Mouse (Mus musculus) bone marrow, adult 2 months (tissue): Measurements from ENCODE around the gene Hils1. TPM values are rescaled to one million over a fixed set of nuclear protein-coding genes. Genes with fewer than 3 reads are reported as not detected.

Experiments
- H3K27ac ChIP-seq: fragments of 200-500 bp; 2 replicates; pipeline ENCODE4 v1.5.1; 2012; ENCODE audit warnings: low read depth, mild to moderate bottlenecking, control low read depth, inconsistent platforms, low read length; ENCODE audit not compliant: control insufficient read depth, poor library complexity, insufficient read depth
- H3K4me1 ChIP-seq: fragments of 200-500 bp; 2 replicates; pipeline ENCODE4 v1.6.1; 2011; ENCODE audit warnings: low read length; ENCODE audit not compliant: control insufficient read depth, insufficient read depth
- H3K4me3 ChIP-seq: fragments of 200-500 bp; replicated peaks from 2 replicates; pipeline ENCODE3; 2011; ENCODE audit warnings: mild to moderate bottlenecking, low read depth, low read length, control low read depth; ENCODE audit not compliant: control insufficient read depth
- CTCF ChIP-seq: fragments of 200-500 bp; IDR thresholded peaks from 2 replicates; pipeline ENCODE4 v1.5.1; 2011; ENCODE audit warnings: low read length, control low read depth; ENCODE audit not compliant: control insufficient read depth, insufficient read depth
- POLR2A ChIP-seq: fragments of 200-500 bp; IDR thresholded peaks from 2 replicates; pipeline ENCODE4 v1.6.1; 2011; ENCODE audit warnings: low read depth, mild to moderate bottlenecking, control low read depth, low read length, borderline replicate concordance; ENCODE audit not compliant: control insufficient read depth
- WGBS: fragments of 180-500 bp; shearing (Covaris S2); methylation state at CpG from one replicate; pipeline ENCODE4 v1.1.7; 2018; 5-methylcytosine and 5-hydroxymethylcytosine counted together
- polyA plus RNA-seq: library from polyadenylated mRNA; stranded (reverse); fragments of >200 nt; gene quantifications from 2 replicates; pipeline ENCODE4 v1.2.4, GENCODE M21; 2011; ENCODE audit warnings: low replicate concordance; ENCODE audit not compliant: missing spikeins, insufficient read depth, insufficient read length

Gene Hils1
- polyA plus RNA-seq: not detected in 2 replicates

DNA sequence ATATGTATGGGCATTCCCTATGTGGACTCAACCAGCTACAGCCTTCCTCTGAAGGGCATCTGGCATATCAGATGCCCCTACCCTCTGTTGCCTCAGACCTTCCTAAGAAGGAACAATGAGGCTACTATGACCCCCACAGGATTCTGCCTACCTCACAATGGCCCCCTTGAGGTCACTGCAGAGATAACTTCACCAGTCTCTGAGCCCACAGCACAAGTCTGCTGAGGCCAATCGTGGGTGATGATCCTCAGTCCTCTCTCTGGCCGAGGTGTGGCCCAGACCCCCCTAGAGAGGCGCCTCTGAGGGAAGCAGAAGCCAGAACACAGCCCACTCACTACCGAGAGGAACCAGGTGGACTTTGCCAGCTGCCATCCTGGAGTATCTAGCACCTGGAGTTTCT lies at the start of gene Hils1:
Gene Hils1, plus strand, starts transcription at position 175 of the 400 bp plus-strand sequence.
- 33% methylated on average over 4 of the region's 4 CpGs for WGBS
- no peak within 1 kb of the TSS for H3K27ac ChIP-seq
- H3K4me1 ChIP-seq: no peaks in the 10 kb centered on the region
- H3K4me3 ChIP-seq: no peak within 1 kb of the TSS
- TF ChIP-seq CTCF (no peak), POLR2A (no peak)

DNA sequence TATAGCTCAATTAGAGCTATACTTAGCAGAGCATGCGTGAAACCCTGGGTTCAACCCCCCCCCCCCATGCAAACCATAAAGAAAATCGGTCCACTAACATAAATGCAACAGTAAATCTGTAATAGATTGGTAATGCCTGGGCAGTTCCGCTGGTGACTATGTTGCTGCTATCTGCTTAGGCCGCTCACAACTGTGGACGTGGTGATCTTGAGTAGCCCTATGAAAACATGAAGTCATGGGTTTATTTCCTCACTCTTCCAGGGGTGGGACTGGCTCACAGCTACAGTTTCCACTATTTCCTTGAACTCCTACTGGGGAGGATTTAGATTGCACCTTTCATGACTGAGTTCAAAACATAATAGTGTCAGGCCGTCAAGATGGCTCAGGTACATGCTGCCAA lies 49.7 kb upstream of the Hils1 start:
- no peak for TF ChIP-seq POLR2A
- TF ChIP-seq CTCF: no peak
- no peaks in the 10 kb centered on the region; the same call in 1 of the 2 replicates for H3K4me1 ChIP-seq
- WGBS: 71% methylated on average over 6 of the region's 6 CpGs
- H3K4me3 ChIP-seq: no peak overlapping the region
- H3K27ac ChIP-seq: no peak overlapping the region

DNA sequence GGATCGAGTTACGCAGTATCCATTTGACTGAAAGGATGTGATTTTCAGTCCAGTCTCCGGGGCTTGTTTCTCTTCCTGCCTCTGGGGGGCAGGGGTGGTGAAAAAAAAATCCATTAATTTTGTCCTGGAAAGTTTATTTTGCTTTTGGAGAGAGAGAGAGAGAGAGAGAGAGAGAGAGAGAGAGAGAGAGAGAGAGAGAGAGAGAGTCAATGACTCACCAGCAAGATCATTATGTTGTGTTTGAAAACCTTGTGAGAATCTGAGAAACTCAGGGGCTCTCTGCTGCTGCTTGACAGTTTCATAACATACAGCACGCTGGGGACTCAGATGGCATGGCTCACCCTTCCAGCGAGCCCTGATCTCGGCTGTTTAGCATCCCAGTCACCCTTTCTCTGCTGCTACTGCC lies 46.4 kb upstream of the Hils1 start:
- no peak overlapping the region for H3K27ac ChIP-seq
- TF ChIP-seq POLR2A (no peak), CTCF (no peak)
- H3K4me3 ChIP-seq: no peak overlapping the region
- WGBS: 46% methylated on average over 6 of the region's 6 CpGs
- H3K4me1 ChIP-seq: no peaks in the 10 kb centered on the region

DNA sequence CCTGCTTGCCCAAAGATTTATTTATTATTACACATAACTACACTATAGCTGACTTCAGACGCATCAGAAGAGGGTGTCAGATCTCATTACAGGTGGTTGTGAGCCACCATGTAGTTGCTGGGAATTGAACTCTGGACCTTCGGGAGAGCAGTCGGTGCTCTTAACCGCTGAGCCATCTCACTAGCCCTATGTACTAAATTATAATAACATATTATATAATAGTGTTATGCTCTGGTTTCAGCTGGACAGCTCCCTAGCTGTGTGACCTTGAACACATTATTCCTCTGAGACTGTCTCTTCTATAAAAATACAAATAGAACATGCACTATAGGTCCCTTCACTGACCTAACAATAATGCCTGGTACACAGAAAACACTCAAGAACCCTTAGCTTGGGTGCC lies 42.4 kb upstream of the Hils1 start:
- Histone ChIP-seq H3K27ac (no peak overlapping the region), H3K4me3 (no peak overlapping the region), H3K4me1 (no peaks in the 10 kb centered on the region)
- TF ChIP-seq CTCF (no peak), POLR2A (no peak)
- 86% methylated on average over 4 of the region's 4 CpGs for WGBS

DNA sequence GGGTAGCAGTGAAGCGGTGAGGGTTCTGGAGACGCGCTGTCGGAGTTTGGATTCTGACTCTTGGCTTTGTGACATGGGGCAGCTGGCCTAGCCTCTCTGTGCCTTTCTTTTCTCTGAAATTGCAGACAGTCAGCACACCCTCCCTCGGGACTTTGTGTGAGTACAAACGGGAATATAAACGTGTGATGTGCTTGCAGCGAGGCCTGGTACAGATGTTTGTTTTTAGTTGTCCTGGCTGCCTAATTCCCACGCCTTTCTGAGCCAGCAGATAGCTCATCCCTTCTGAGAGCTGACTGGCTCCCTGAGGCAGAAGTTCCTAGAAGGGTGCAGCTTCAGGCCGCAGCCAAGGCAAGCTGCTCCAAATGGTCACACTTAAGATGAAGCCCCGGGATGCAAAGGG lies 41.0 kb upstream of the Hils1 start:
- Histone ChIP-seq H3K4me1 (no peaks in the 10 kb centered on the region), H3K27ac (no peak overlapping the region), H3K4me3 (no peak overlapping the region)
- no peak for TF ChIP-seq CTCF
- no peak for TF ChIP-seq POLR2A
- WGBS: 66% methylated on average over 11 of the region's 11 CpGs

DNA sequence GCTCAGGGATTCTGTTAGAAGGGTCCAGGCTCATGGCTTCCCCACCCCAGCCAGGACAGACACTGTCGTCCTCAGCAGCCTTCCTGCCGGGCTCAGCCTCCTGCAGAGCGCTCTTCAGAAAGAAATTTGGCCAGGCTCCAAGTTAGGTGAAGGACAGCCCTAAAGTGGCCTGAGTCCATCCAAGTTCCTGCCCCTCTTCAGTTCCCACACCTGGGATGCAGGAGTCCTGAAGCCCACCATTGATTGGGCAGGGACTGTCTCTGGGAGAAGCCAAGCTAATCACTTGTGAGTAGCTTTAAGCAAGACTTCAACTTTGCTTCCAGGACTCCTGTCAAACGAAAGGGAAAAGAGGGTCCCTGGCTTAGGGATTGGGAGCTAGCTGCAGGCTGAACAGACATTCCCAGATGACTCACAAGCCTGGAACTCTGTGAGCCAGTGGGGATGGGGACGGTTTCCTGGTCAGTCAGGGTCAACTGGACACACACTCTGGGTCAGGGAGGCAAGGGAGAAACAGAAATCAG lies 39.6 kb upstream of the Hils1 start:
- Histone ChIP-seq H3K4me3 (no peak overlapping the region), H3K4me1 (no peaks in the 10 kb centered on the region), H3K27ac (no peak overlapping the region)
- no peak for TF ChIP-seq CTCF
- no peak for TF ChIP-seq POLR2A
- WGBS: 56% methylated on average over 5 of the region's 5 CpGs

DNA sequence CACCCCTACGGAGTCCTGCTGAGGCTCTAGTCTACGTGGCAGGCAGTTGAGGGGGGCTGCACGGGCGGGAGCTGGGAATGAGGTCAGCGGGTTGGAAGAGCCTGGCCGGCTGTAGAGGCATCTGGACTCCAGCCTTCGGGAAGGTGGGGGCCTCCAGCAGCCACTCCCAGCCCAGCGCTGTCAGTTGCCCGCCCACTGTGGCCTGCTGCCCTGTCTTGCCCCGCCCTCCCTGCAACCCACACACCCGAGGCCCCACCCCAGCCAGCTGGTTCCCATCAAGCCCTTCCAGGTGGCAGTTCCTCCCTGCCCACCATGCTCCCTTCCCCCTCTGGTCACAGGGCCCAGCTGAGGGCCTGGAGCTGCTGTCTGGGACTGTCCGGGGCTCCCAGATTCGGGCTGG lies 38.6 kb upstream of the Hils1 start:
- no peak overlapping the region for H3K27ac ChIP-seq
- H3K4me1 ChIP-seq: no peaks in the 10 kb centered on the region
- H3K4me3 ChIP-seq: no peak overlapping the region
- no peak for TF ChIP-seq POLR2A
- no peak for TF ChIP-seq CTCF
- 11% methylated on average over 13 of the region's 13 CpGs for WGBS

DNA sequence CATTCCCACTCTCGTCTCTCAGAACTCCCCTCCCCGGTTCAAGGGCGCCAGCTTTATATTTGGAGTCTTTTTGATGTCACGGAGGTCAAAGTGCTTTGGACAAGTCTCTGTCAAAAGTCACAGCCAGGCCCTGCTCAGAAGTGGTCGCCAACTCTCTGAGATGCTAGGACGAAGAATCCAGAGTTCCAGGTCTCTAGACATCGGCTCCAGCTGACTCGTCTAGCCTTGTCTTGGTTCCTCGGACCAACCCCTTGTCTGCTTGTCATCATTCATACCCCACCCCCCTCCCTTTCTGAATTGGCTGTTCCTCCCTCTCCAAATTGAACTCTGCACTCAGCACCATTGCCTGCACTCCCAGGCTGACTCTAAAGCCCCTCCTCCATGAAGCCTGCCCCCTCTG lies 37.8 kb upstream of the Hils1 start:
- no peaks in the 10 kb centered on the region for H3K4me1 ChIP-seq
- H3K27ac ChIP-seq: no peak overlapping the region
- TF ChIP-seq CTCF (no peak), POLR2A (no peak)
- 86% methylated on average over 9 of the region's 9 CpGs for WGBS
- H3K4me3 ChIP-seq: no peak overlapping the region

DNA sequence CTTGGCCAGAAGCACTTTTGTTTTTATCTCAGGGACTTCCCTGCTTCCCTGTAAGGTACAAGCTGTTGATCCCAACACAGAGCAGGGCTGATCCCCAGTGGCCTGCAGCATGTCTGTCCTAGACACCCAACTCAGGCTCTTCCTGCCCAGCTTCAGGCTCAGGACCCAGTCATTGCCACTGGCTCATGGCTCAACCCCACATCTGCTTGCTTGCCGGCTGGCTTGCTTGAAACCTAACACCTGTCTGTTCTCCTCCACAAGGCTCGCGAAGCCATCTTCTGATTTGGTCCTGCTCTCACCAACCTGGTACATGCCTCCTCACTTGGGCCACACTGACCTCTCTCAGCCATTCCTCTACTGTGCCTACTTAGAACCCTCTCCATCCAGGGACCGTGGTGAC lies 37.2 kb upstream of the Hils1 start:
- H3K4me3 ChIP-seq: no peak overlapping the region
- TF ChIP-seq POLR2A (no peak), CTCF (no peak)
- H3K4me1 ChIP-seq: no peaks in the 10 kb centered on the region
- H3K27ac ChIP-seq: no peak overlapping the region
- 87% methylated on average over 4 of the region's 4 CpGs for WGBS
